Mouse (Mus musculus): ENCODE measurements at regions not wholly inside any gene's neighbourhood (a gene's known extent, or its start where the extent isn't known, plus 50 kb on each side); places are given as distances from the start of the nearest gene placed in this dataset.

GRCm38 (mm10) chrX:44228847-44229246 lies 139.3 kb downstream of the Dcaf12l2 start:
- DNase-seq: peak; percentile 9
